Mouse (Mus musculus) CH12.LX (cell line): ENCODE data around the gene Ascl5. TPM values are rescaled to one million over a fixed set of nuclear protein-coding genes. Genes with fewer than 3 reads are reported as not detected.

Source experiments
- DNase-seq: peaks from one replicate; pipeline ENCODE4 v3.0.0-alpha.2; 2013; ENCODE audit errors: extremely low read depth
- H3K27ac ChIP-seq: 2 replicates; pipeline ENCODE4 v1.5.1; 2012; ENCODE audit warnings: low read depth, mild to moderate bottlenecking, control low read depth, moderate library complexity; ENCODE audit not compliant: insufficient read depth
- H3K27me3 ChIP-seq: replicated peaks from 2 replicates; pipeline ENCODE3; 2012; ENCODE audit warnings: inconsistent platforms
- H3K36me3 ChIP-seq, 2 experiments: replicated peaks in 1 of 2; 2 replicates each; pipeline versions ENCODE3 to v1.6.1; 2012; ENCODE audit warnings: inconsistent platforms in 1 of 2, low read length in 1 of 2, mild to moderate bottlenecking in 1 of 2, mixed read lengths in 1 of 2, moderate library complexity in 1 of 2; ENCODE audit not compliant: control insufficient read depth in 1 of 2, insufficient read depth in 1 of 2
- H3K4me1 ChIP-seq, 2 experiments: 2 replicates each; pipeline ENCODE4 v1.6.1; 2012; ENCODE audit warnings: inconsistent platforms in 1 of 2, moderate library complexity in 1 of 2; ENCODE audit not compliant: insufficient read depth in 2 of 2, control insufficient read depth in 1 of 2
- H3K4me2 ChIP-seq: 2 replicates; pipeline ENCODE4 v1.6.1; 2012; ENCODE audit warnings: low read depth, mild to moderate bottlenecking, control low read depth; ENCODE audit not compliant: poor library complexity, insufficient read depth, severe bottlenecking
- H3K4me3 ChIP-seq, 3 experiments: fragments of 150-350 bp in 1 of 3; sonication (generic) in 1 of 3; replicated peaks in 1 of 3; 2 replicates each; pipeline versions ENCODE3 to v1.5.1; 2011 to 2012; ENCODE audit warnings: low read depth in 2 of 3, low read length in 2 of 3, mild to moderate bottlenecking in 2 of 3, moderate library complexity in 2 of 3, control low read depth in 1 of 3, improper control_type of control experiment in 1 of 3, inconsistent platforms in 1 of 3, mixed read lengths in 1 of 3; ENCODE audit not compliant: poor library complexity in 1 of 3
- H3K79me2 ChIP-seq: replicated peaks from 2 replicates; pipeline ENCODE4 v1.6.1; 2012; ENCODE audit warnings: mild to moderate bottlenecking, moderate library complexity; ENCODE audit not compliant: control insufficient read depth, poor library complexity, insufficient read depth, severe bottlenecking; ENCODE audit errors: extremely low read depth
- H3K9ac ChIP-seq: 2 replicates; pipeline ENCODE4 v1.6.1; 2012; ENCODE audit warnings: low read depth, mild to moderate bottlenecking, control low read depth, moderate library complexity; ENCODE audit not compliant: insufficient read depth
- H3K9me3 ChIP-seq: replicated peaks from 2 replicates; pipeline ENCODE3; 2012; ENCODE audit warnings: low read length, inconsistent platforms, mixed read lengths
- CHD2 ChIP-seq: IDR thresholded peaks from 2 replicates; pipeline ENCODE4 v1.6.1; 2011; ENCODE audit warnings: low read length, improper control_type of control experiment
- GABPA ChIP-seq: IDR thresholded peaks from 2 replicates; pipeline ENCODE4 v1.6.1; 2012; ENCODE audit warnings: low read depth, low read length, improper control_type of control experiment, inconsistent platforms; ENCODE audit not compliant: insufficient replicate concordance
- JUN ChIP-seq: IDR thresholded peaks from 2 replicates; pipeline ENCODE4 v1.6.1; 2011; ENCODE audit warnings: low read depth, mild to moderate bottlenecking, low read length, improper control_type of control experiment, moderate library complexity; ENCODE audit not compliant: insufficient read depth
- KAT2A ChIP-seq: IDR thresholded peaks from 2 replicates; pipeline ENCODE4 v1.6.1; 2012; ENCODE audit warnings: low read length, improper control_type of control experiment, inconsistent platforms; ENCODE audit not compliant: insufficient replicate concordance
- MAZ ChIP-seq: IDR thresholded peaks from 2 replicates; pipeline ENCODE4 v1.6.1; 2012; ENCODE audit warnings: low read depth, mild to moderate bottlenecking, inconsistent platforms, low read length, improper control_type of control experiment, moderate library complexity
- MXI1 ChIP-seq: IDR thresholded peaks from 2 replicates; pipeline ENCODE4 v1.6.1; 2011; ENCODE audit warnings: mild to moderate bottlenecking, low read depth, low read length, improper control_type of control experiment
- NELFE ChIP-seq: IDR thresholded peaks from 2 replicates; pipeline ENCODE4 v1.6.1; 2011; ENCODE audit warnings: low read depth, low read length, improper control_type of control experiment
- POLR2A ChIP-seq: IDR thresholded peaks from 2 replicates; pipeline ENCODE4 v1.6.1; 2011; ENCODE audit warnings: low read depth, mild to moderate bottlenecking, improper control_type of control experiment, low read length
- POLR2AphosphoS2 ChIP-seq: IDR thresholded peaks from 2 replicates; pipeline ENCODE4 v1.6.1; 2011; ENCODE audit warnings: low read depth, low read length, improper control_type of control experiment
- RAD21 ChIP-seq: IDR thresholded peaks from 2 replicates; pipeline ENCODE4 v1.6.1; 2011; ENCODE audit warnings: low read depth, mild to moderate bottlenecking, low read length, improper control_type of control experiment, moderate library complexity
- SIN3A ChIP-seq: IDR thresholded peaks from 2 replicates; pipeline ENCODE4 v1.6.1; 2012; ENCODE audit warnings: low read length, improper control_type of control experiment, inconsistent platforms
- SMC3 ChIP-seq: IDR thresholded peaks from 2 replicates; pipeline ENCODE4 v1.6.1; 2011; ENCODE audit warnings: low read depth, low read length, improper control_type of control experiment
- TCF12 ChIP-seq: IDR thresholded peaks from 2 replicates; pipeline ENCODE4 v1.6.1; 2014; ENCODE audit warnings: low read depth, mild to moderate bottlenecking, inconsistent platforms, low read length, improper control_type of control experiment
- UBTF ChIP-seq: IDR thresholded peaks from 2 replicates; pipeline ENCODE4 v1.6.1; 2012; ENCODE audit warnings: low read depth, mild to moderate bottlenecking, inconsistent platforms, low read length, improper control_type of control experiment, moderate library complexity
- ZMIZ1 ChIP-seq: IDR thresholded peaks from 2 replicates; pipeline ENCODE4 v1.6.1; 2012; ENCODE audit warnings: low read depth, mild to moderate bottlenecking, inconsistent platforms, low read length, improper control_type of control experiment
- dilution Hi-C: fragments of 300-500 bp; cut with MboI; formaldehyde crosslinking; loops from 2 replicates; pipeline ENCODE4 v1.14.3; 2020; ENCODE audit warnings: low sequenced_read_pairs; ENCODE audit not compliant: extremely low pct_unique_long_range_greater_than_20kb, extremely low pct_ligation_motif_present
- in situ Hi-C: fragments of 300-500 bp; cut with MboI; formaldehyde crosslinking; loops from 3 replicates; pipeline ENCODE4 v1.14.3; 2019; ENCODE audit warnings: low sequenced_read_pairs, low pct_ligation_motif_present, low pct_unique_long_range_greater_than_20kb, mixed read lengths
- polyA plus RNA-seq: library from polyadenylated mRNA; unstranded; fragments of >175 nt; gene quantifications from 2 replicates; pipeline ENCODE4 v1.2.1, GENCODE M21; 2012; ENCODE audit warnings: low read depth; ENCODE audit not compliant: insufficient read length
- total RNA-seq, 2 experiments: library from RNA; depleted of rRNA; stranded (reverse); fragments of 300-350 nt in 1 of 2; fragments of >200 nt in 1 of 2; gene quantifications; 2 replicates each; pipeline ENCODE4 v1.2.3; 2012 to 2014

Gene Ascl5
- total and polyA plus RNA-seq, 3 experiments, result not detected

GRCm38 (mm10) chr1:136063991-136064390 lies 13.4 kb downstream of the Ascl5 start:
- in situ Hi-C loops, result no loop called here
- no peak for TF ChIP-seq KAT2A
- no peak for TF ChIP-seq MXI1
- no peak for TF ChIP-seq ZMIZ1
- no peak for TF ChIP-seq POLR2A
- no peak for TF ChIP-seq NELFE
- TF ChIP-seq MAZ, result no peak
- TF ChIP-seq GABPA, result no peak
- TF ChIP-seq JUN, result no peak

GRCm38 (mm10) chr1:136066621-136067020 lies 16.0 kb downstream of the Ascl5 start:
- H3K9ac ChIP-seq, result no peak overlapping the region
- no peak overlapping the region for H3K4me3 ChIP-seq
- H3K27ac ChIP-seq, result no peak overlapping the region
- H3K27me3 ChIP-seq, result peaks cover 37% of the 10 kb centered on the region
- no peak for DNase-seq
- peaks cover 6 to 17% of the 10 kb centered on the region in 2 experiments; a peak in 2 of 4 replicates for H3K4me1 ChIP-seq
- H3K4me2 ChIP-seq, result no peak overlapping the region
- TF ChIP-seq GABPA (no peak), NELFE (no peak), MXI1 (no peak), UBTF (no peak), POLR2A (no peak), RAD21 (no peak), POLR2AphosphoS2 (no peak), SMC3 (no peak), TCF12 (no peak)
- dilution Hi-C loops (no loop called here), in situ Hi-C loops (no loop called here)
- H3K79me2 ChIP-seq, result no peaks in the 10 kb centered on the region
- H3K9me3 ChIP-seq, result no peaks in the 10 kb centered on the region
- no peaks in the 10 kb centered on the region for H3K36me3 ChIP-seq

More at GRCm38 (mm10) chr1:136063991-136064390, 13.4 kb downstream of the Ascl5 start:
- H3K9me3 ChIP-seq, result no peaks in the 10 kb centered on the region
- no peak overlapping the region for H3K9ac ChIP-seq
- no peak overlapping the region for H3K4me2 ChIP-seq
- DNase-seq, result no peak
- no peak overlapping the region for H3K27ac ChIP-seq
- H3K4me1 ChIP-seq, result peaks cover 6 to 17% of the 10 kb centered on the region in 2 experiments; a peak in 2 of 4 replicates
- dilution Hi-C loops, result no loop called here
- H3K79me2 ChIP-seq, result no peaks in the 10 kb centered on the region
- H3K27me3 ChIP-seq, result peaks cover 34% of the 10 kb centered on the region
- no peak overlapping the region for H3K4me3 ChIP-seq
- no peaks in the 10 kb centered on the region for H3K36me3 ChIP-seq

GRCm38 (mm10) chr1:136067579-136067978 lies 17.0 kb downstream of the Ascl5 start:
- dilution Hi-C loops, result no loop called here

More at GRCm38 (mm10) chr1:136067579-136067978, 17.0 kb downstream of the Ascl5 start:
- H3K4me1 ChIP-seq, result peaks cover 2 to 26% of the 10 kb centered on the region in 2 experiments; a peak in 2 of 4 replicates
- no peak overlapping the region for H3K4me2 ChIP-seq
- H3K27me3 ChIP-seq, result peaks cover 41% of the 10 kb centered on the region
- DNase-seq, result no peak
- H3K4me3 ChIP-seq, result no peak overlapping the region
- H3K27ac ChIP-seq, result no peak overlapping the region
- no peak for TF ChIP-seq CHD2
- no peak for TF ChIP-seq SIN3A
- TF ChIP-seq, all 38 proteins: peak for 0
- Histone ChIP-seq H3K36me3 (no peaks in the 10 kb centered on the region), H3K9ac (no peak overlapping the region), H3K79me2 (no peaks in the 10 kb centered on the region), H3K9me3 (no peaks in the 10 kb centered on the region)
- in situ Hi-C loops, result no loop called here
